In genomic region chr3:67512807-67513206, GRCm38 (mm10) we compare ENCODE assay signal across 8 mouse cellular contexts. TPM values are rescaled to one million over a fixed set of nuclear protein-coding genes. Genes with fewer than 3 reads are reported as not detected.
A peak's percentile ranks its signal among the peaks of the same experiment; 100 is the strongest.
DNase-seq lines count a peak whose midpoint lies in the region.

No protein-coding gene starts in this region.

- intact Hi-C loops in gastrocnemius, postnatal 36 days (cut with DNase I) = loop anchor here (1.0 kb wide), 1 partner anchor 55 kb away; no protein-coding TSS in a partner anchor

- DNase-seq in B cell, adult 2 months = peak; percentile 83 to 87
- DNase-seq in adrenal gland, adult (ENCODE audit: inconsistent age in 2 of 2, low spot score in 1 of 2) = peak; percentile 65 to 91
- DNase-seq in embryo, embryonic 10.5 days (ENCODE audit: low spot score) = peak; percentile 92
- DNase-seq in gastrocnemius, postnatal 36 days = peak; percentile 54 to 55
- DNase-seq in kidney, postnatal 36 days = peak; percentile 78 to 88
- DNase-seq in lung, adult 18-20 months = peak; percentile 63 to 64
- peak; percentile 16 for DNase-seq in ovary, adult 18-20 months (ENCODE audit: low spot score)
- peak; percentile 56 for DNase-seq in thymus, postnatal 0 days (ENCODE audit: low spot score)

RNA-seq across cellular contexts. Expression of gene Rarres1, which starts 2.5 kb away (rescaled TPM):
- under 1 TPM; 0.64 to 0.81 TPM for total RNA-seq in gastrocnemius, postnatal 36 days (2021)
- polyA plus RNA-seq in thymus, postnatal 0 days (2015; fragmentation: Nextera tagmentation; extraction: Ambion mirVana) = 6.3 and 6.5 TPM in 2 replicates

RNA-seq across cellular contexts. Expression of gene Lxn, which starts 49.1 kb away (rescaled TPM):
- total RNA-seq in gastrocnemius, postnatal 36 days (2021) = 1 to 10 TPM; 1.7 to 1.8 TPM
- 56.5 and 66.1 TPM in 2 replicates for polyA plus RNA-seq in thymus, postnatal 0 days (2015; fragmentation: Nextera tagmentation; extraction: Ambion mirVana)

Comparison
In these comparisons a context has a peak if more than half of its experiments do, and no peak if none do; other contexts are left out.
1. Peak in every context shown above with its lines: DNase-seq.
2. DNase-seq: peak in every context shown above with its lines; median percentile 92 in embryo, embryonic 10.5 days; 85 in B cell, adult 2 months; 83 in kidney, postnatal 36 days; 78 in adrenal gland, adult; 64 in lung, adult 18-20 months; 56 in thymus, postnatal 0 days; 54 in gastrocnemius, postnatal 36 days; 16 in ovary, adult 18-20 months.